27 mouse cellular contexts compared by ENCODE assay signal in the genomic region with DNA sequence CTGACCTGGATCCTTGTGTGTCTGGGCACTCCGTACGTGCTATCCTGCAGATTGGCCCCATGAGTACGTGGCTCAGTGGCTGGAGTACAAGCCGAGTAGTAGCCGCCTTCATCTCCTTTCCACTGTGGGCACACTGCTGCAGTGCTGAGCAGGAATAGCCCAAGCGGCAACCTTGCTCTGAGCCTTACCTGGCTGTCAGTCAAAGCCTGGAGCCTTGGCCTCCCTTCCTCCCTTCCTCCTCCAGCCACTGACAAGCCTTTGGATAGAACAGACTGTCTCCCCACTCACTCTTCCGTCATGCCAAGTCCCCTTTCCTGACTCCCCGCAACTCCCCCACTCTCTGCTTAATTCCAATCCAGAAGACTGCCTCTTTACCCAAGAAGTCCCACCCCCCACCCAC.
"Had no signal": no experiment of that assay in that cellular context is flagged by ENCODE, and none has a peak within 500 bp of the region (broad histone marks: within the 10 kb centered on the region; RNA-seq: fewer than 3 reads in every experiment).

No protein-coding gene starts in this region.

- H3K4me1 ChIP-seq: heart, embryonic 12.5 days; intestine, embryonic 15.5 days; limb, embryonic 10.5 days; limb, embryonic 12.5 days; liver, embryonic 13.5 days; liver, embryonic 15.5 days had no signal

- H3K9me3 ChIP-seq: hindbrain, embryonic 15.5 days; intestine, embryonic 15.5 days; liver, embryonic 15.5 days had no signal

- H3K27me3 ChIP-seq: hindbrain, embryonic 12.5 days; hindbrain, embryonic 15.5 days; intestine, embryonic 15.5 days; limb, embryonic 12.5 days; liver, embryonic 13.5 days; liver, embryonic 15.5 days had no signal

- H3K4me2 ChIP-seq: heart, embryonic 12.5 days; hindbrain, embryonic 12.5 days; hindbrain, embryonic 15.5 days; intestine, embryonic 15.5 days; limb, embryonic 12.5 days; liver, embryonic 11.5 days; liver, embryonic 13.5 days; liver, embryonic 15.5 days had no signal

- H3K27ac ChIP-seq: gastrocnemius, adult 2 months; heart, embryonic 10.5 days; hindbrain, embryonic 10.5 days; hindbrain, embryonic 12.5 days; hindbrain, embryonic 15.5 days; intestine, embryonic 15.5 days; layer of hippocampus, adult 2 months; left cerebral cortex, adult 2 months; limb, embryonic 10.5 days; limb, embryonic 12.5 days; liver, embryonic 13.5 days; liver, embryonic 15.5 days had no signal

- H3K4me3 ChIP-seq: gastrocnemius, adult 2 months; heart, embryonic 10.5 days; heart, embryonic 12.5 days; hindbrain, embryonic 10.5 days; hindbrain, embryonic 12.5 days; hindbrain, embryonic 15.5 days; intestine, embryonic 15.5 days; layer of hippocampus, adult 2 months; left cerebral cortex, adult 2 months; limb, embryonic 10.5 days; limb, embryonic 12.5 days; liver, embryonic 13.5 days; liver, embryonic 15.5 days had no signal

- H3K36me3 ChIP-seq: heart, embryonic 10.5 days; heart, embryonic 12.5 days; hindbrain, embryonic 10.5 days; hindbrain, embryonic 12.5 days; hindbrain, embryonic 15.5 days; intestine, embryonic 15.5 days; limb, embryonic 10.5 days; limb, embryonic 12.5 days; liver, embryonic 13.5 days; liver, embryonic 15.5 days had no signal

- DNase-seq: gastrocnemius, adult 2 months; gastrocnemius, postnatal 10 days; gastrocnemius, postnatal 25 days; heart, adult 18-20 months; heart, postnatal 10 days; heart, postnatal 4 days; kidney, adult 18-20 months; kidney, adult 8-10 months; kidney, postnatal 10 days; kidney, postnatal 25 days; kidney, postnatal 4 days; liver; liver, embryonic 13.5 days had no signal

- ATAC-seq: inflammation-experienced regulatory T-cells, adult 6 months; intestine, embryonic 15.5 days; intestine, postnatal 0 days had no signal

- H3K9ac ChIP-seq: heart, embryonic 12.5 days; hindbrain, embryonic 12.5 days; hindbrain, embryonic 15.5 days; intestine, embryonic 15.5 days; limb, embryonic 12.5 days; liver, embryonic 13.5 days; liver, embryonic 15.5 days had no signal
